Mouse (Mus musculus): ENCODE measurements around the gene Creld1. TPM values are rescaled to one million over a fixed set of nuclear protein-coding genes. Genes with fewer than 3 reads are reported as not detected.
A peak's percentile ranks its signal among the peaks of the same experiment; 100 is the strongest.

Creld1 gene
- 37.4 and 42.7 TPM in 2 replicates for total RNA-seq (2021)
- long read RNA-seq, experiment 1, transcript Creld1-201 (10 exons, 2,306 nt): major isoform, 43 of 50 reads
- long read RNA-seq, experiment 1, partial matches to known transcripts: 4 of 50 reads
- long read RNA-seq, experiment 1, other reads (novel, unspliced or antisense): 3 of 50 reads
- long read RNA-seq, experiment 2, transcript Creld1-201 (10 exons, 2,306 nt): major isoform, 26 of 38 reads
- long read RNA-seq, experiment 2, partial matches to known transcripts: 6 of 38 reads
- long read RNA-seq, experiment 2, other reads (novel, unspliced or antisense): 4 of 38 reads

- peak; percentile 97 for DNase-seq
These were observed at the start of gene Creld1 for GRCm38 (mm10) chr6:113483100-113483615. Gene Creld1, plus strand, starts transcription at chr6:113483297.

GRCm38 (mm10) chr6:113433661-113434060, 49.4 kb upstream of the Creld1 start:
- no peak for DNase-seq

GRCm38 (mm10) chr6:113434691-113435090, 48.4 kb upstream of the Creld1 start:
- peak; percentile 70 for DNase-seq

GRCm38 (mm10) chr6:113435664-113436205, 47.4 kb upstream of the Creld1 start, which contains the start of gene Cidec:
Gene Cidec, minus strand, starts transcription at chr6:113435760.
- peak; percentile 36 for DNase-seq

- no peak for DNase-seq
These were observed 46.0 kb upstream of the Creld1 start for GRCm38 (mm10) chr6:113437135-113437534.

- DNase-seq: no peak
These were observed 44.2 kb upstream of the Creld1 start for GRCm38 (mm10) chr6:113438721-113439430.

GRCm38 (mm10) chr6:113440686-113441085, 42.4 kb upstream of the Creld1 start:
- peak; percentile 57 for DNase-seq

- peak; percentile 83 for DNase-seq
These were observed 41.9 kb upstream of the Creld1 start for GRCm38 (mm10) chr6:113441147-113441680.

GRCm38 (mm10) chr6:113442087-113442441, 41.0 kb upstream of the Creld1 start:
- no peak for DNase-seq

- peak; percentile 96 for DNase-seq
These were observed 40.5 kb upstream of the Creld1 start, which contains the start of gene Jagn1 for GRCm38 (mm10) chr6:113442442-113443090. Gene Jagn1, plus strand, starts transcription at chr6:113442569.

GRCm38 (mm10) chr6:113443091-113443490, 40.0 kb upstream of the Creld1 start:
- peak; percentile 49 for DNase-seq

GRCm38 (mm10) chr6:113444207-113444965, 38.7 kb upstream of the Creld1 start:
- DNase-seq: no peak

GRCm38 (mm10) chr6:113447639-113448038, 35.5 kb upstream of the Creld1 start:
- DNase-seq: no peak

- no peak for DNase-seq
These were observed 31.3 kb upstream of the Creld1 start for GRCm38 (mm10) chr6:113451839-113452238.

- no peak for DNase-seq
These were observed 28.1 kb upstream of the Creld1 start for GRCm38 (mm10) chr6:113455007-113455406.

GRCm38 (mm10) chr6:113457952-113458534, 25.1 kb upstream of the Creld1 start, which contains the start of gene Il17re:
Gene Il17re, plus strand, starts transcription at chr6:113458484.
- DNase-seq: no peak

- DNase-seq: no peak
These were observed 24.5 kb upstream of the Creld1 start for GRCm38 (mm10) chr6:113458635-113459034.

GRCm38 (mm10) chr6:113464040-113464439, 19.1 kb upstream of the Creld1 start:
- DNase-seq: no peak

GRCm38 (mm10) chr6:113465602-113466001, 17.5 kb upstream of the Creld1 start:
- DNase-seq: peak; percentile 29

GRCm38 (mm10) chr6:113468512-113468911, 14.6 kb upstream of the Creld1 start:
- DNase-seq: no peak

- DNase-seq: peak; percentile 84
These were observed 14.1 kb upstream of the Creld1 start for GRCm38 (mm10) chr6:113469021-113469420.

Data from adrenal gland, postnatal 14 days (tissue).